Mouse (Mus musculus) lung, postnatal 0 days (tissue): ENCODE measurements around the gene Smyd1.

ENCODE experiments used
- CTCF ChIP-seq: IDR thresholded peaks from 2 replicates; pipeline ENCODE4 v1.5.1; 2016; ENCODE audit warnings: antibody characterized with exemption, mild to moderate bottlenecking
- EP300 ChIP-seq: IDR thresholded peaks from 2 replicates; pipeline ENCODE4 v1.6.1; 2016; ENCODE audit warnings: antibody characterized with exemption, mild to moderate bottlenecking, control low read depth

DNA sequence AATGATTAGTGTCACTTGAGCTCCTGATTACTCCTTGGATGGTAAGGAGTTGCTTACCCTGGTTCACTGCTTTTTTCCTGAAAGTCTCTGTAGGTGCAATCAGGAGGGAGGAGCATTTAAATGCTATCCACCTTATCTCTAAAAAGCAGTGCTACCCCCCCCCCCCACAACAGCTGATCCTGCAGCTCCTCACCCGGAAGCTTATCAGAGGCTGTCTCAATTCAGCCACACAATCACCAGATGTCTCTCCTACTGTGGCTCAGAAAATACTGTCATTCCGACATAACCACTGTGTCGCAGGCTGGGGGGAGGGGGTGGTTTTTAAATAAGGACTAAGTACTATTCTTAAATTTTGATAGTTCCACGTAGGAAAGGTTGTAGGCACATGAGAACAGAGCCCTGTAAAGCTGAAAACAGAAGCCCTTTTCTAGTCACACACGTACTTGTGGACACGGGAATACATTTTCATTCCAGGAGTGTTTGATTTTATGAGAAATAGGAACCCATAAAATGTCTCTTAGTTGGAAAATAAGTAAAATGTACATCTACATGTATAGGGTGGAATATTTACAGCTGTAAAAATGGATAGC, 61.9 kb downstream of the Smyd1 start:
- TF ChIP-seq CTCF (no peak), EP300 (no peak)
